Mouse (Mus musculus) spleen, adult 2 months (tissue): ENCODE data around the gene Cdh15. TPM values are rescaled to one million over a fixed set of nuclear protein-coding genes. Genes with fewer than 3 reads are reported as not detected.

Experiments used
- DNase-seq, 2 experiments: peaks; one replicate each; pipeline versions ENCODE4 v3.0.0 to v3.0.0-alpha.2; 2012 to 2021; ENCODE audit warnings: low spot score in 2 of 2, low read depth in 1 of 2
- H3K27ac ChIP-seq: fragments of 200-500 bp; 2 replicates; pipeline ENCODE4 v1.5.1; 2012; ENCODE audit warnings: low read length, inconsistent platforms; ENCODE audit not compliant: insufficient read depth
- H3K27me3 ChIP-seq: fragments of 200-500 bp; 2 replicates; pipeline ENCODE4 v1.6.1; 2012; ENCODE audit warnings: mild to moderate bottlenecking, moderate library complexity, low read length, inconsistent platforms; ENCODE audit not compliant: control insufficient read depth, insufficient read depth
- H3K36me3 ChIP-seq: fragments of 200-500 bp; 2 replicates; pipeline ENCODE4 v1.6.1; 2012; ENCODE audit warnings: mild to moderate bottlenecking, low read length, inconsistent platforms; ENCODE audit not compliant: control insufficient read depth, insufficient read depth
- H3K4me1 ChIP-seq: fragments of 200-500 bp; 2 replicates; pipeline ENCODE4 v1.6.1; 2011; ENCODE audit warnings: inconsistent platforms; ENCODE audit not compliant: control insufficient read depth, insufficient read depth, insufficient read length
- H3K4me3 ChIP-seq: fragments of 200-500 bp; 2 replicates; pipeline ENCODE4 v1.5.1; 2011; ENCODE audit warnings: mild to moderate bottlenecking, inconsistent platforms; ENCODE audit not compliant: insufficient read depth, insufficient read length; ENCODE audit errors: extremely low read depth
- CTCF ChIP-seq: fragments of 200-500 bp; IDR thresholded peaks from 2 replicates; pipeline ENCODE4 v1.5.1; 2011; ENCODE audit warnings: mild to moderate bottlenecking, inconsistent platforms; ENCODE audit not compliant: insufficient read depth, insufficient read length, insufficient replicate concordance; ENCODE audit errors: extremely low read depth
- POLR2A ChIP-seq: fragments of 200-500 bp; IDR thresholded peaks from 2 replicates; pipeline ENCODE4 v1.6.1; 2011; ENCODE audit warnings: low read depth, low read length, inconsistent platforms
- WGBS: fragments of 180-500 bp; shearing (Covaris S2); methylation state at CpG from one replicate; pipeline ENCODE4 v1.1.7; 2018; 5-methylcytosine and 5-hydroxymethylcytosine counted together
- polyA plus RNA-seq: library from polyadenylated mRNA; depleted of rRNA; stranded (reverse); fragments of >200 nt; gene quantifications from 2 replicates; pipeline ENCODE4 v1.2.3, GENCODE M21; 2012

The Cdh15 gene
- polyA plus RNA-seq, 1 experiment = not detected

GRCm38 (mm10) chr8:122811870-122812494 lies 35.8 kb upstream of the Cdh15 start:
- Histone ChIP-seq H3K4me1 (no peaks in the 10 kb centered on the region), H3K4me3 (no peak overlapping the region), H3K27ac (no peak overlapping the region), H3K27me3 (no peaks in the 10 kb centered on the region), H3K36me3 (peaks cover 6% of the 10 kb centered on the region; the same call in 1 of the 2 replicates)
- WGBS = 94% methylated on average over 16 of the region's 16 CpGs
- no peak for DNase-seq
- TF ChIP-seq POLR2A = no peak
- TF ChIP-seq CTCF = no peak

- 82% methylated on average over 14 of the region's 14 CpGs for WGBS
- peak; percentile 30; the same call in 1 of the 2 replicates for TF ChIP-seq CTCF
- no peak for TF ChIP-seq POLR2A
- no peak for DNase-seq
- H3K27me3 ChIP-seq = no peaks in the 10 kb centered on the region
- H3K4me1 ChIP-seq = no peaks in the 10 kb centered on the region
- H3K4me3 ChIP-seq = no peak overlapping the region
- peaks cover 4% of the 10 kb centered on the region; the same call in 1 of the 2 replicates for H3K36me3 ChIP-seq
- no peak overlapping the region for H3K27ac ChIP-seq
Measured at GRCm38 (mm10) chr8:122812610-122813250, 35.0 kb upstream of the Cdh15 start.

GRCm38 (mm10) chr8:122814608-122815007 lies 33.2 kb upstream of the Cdh15 start:
- TF ChIP-seq CTCF (no peak), POLR2A (no peak)
- WGBS = 81% methylated on average over 7 of the region's 7 CpGs
- Histone ChIP-seq H3K27me3 (no peaks in the 10 kb centered on the region), H3K4me3 (no peak overlapping the region), H3K27ac (no peak overlapping the region), H3K36me3 (peaks cover 4% of the 10 kb centered on the region; the same call in 1 of the 2 replicates), H3K4me1 (no peaks in the 10 kb centered on the region)
- no peak for DNase-seq

GRCm38 (mm10) chr8:122816965-122817364 lies 30.8 kb upstream of the Cdh15 start:
- no peak for DNase-seq
- Histone ChIP-seq H3K4me3 (no peak overlapping the region), H3K36me3 (peaks cover 4% of the 10 kb centered on the region; the same call in 1 of the 2 replicates), H3K27ac (no peak overlapping the region), H3K4me1 (no peaks in the 10 kb centered on the region), H3K27me3 (no peaks in the 10 kb centered on the region)
- TF ChIP-seq CTCF = no peak
- WGBS = 83% methylated on average over 6 of the region's 6 CpGs

GRCm38 (mm10) chr8:122817724-122818496 lies 29.9 kb upstream of the Cdh15 start:
- no peaks in the 10 kb centered on the region for H3K27me3 ChIP-seq
- WGBS = 82% methylated on average over 13 of the region's 13 CpGs
- peaks cover 4% of the 10 kb centered on the region; the same call in 1 of the 2 replicates for H3K36me3 ChIP-seq
- H3K27ac ChIP-seq = no peak overlapping the region
- no peaks in the 10 kb centered on the region for H3K4me1 ChIP-seq
- DNase-seq = no peak
- H3K4me3 ChIP-seq = no peak overlapping the region
- TF ChIP-seq CTCF (no peak), POLR2A (no peak)

- DNase-seq = no peak
- Histone ChIP-seq H3K27ac (no peak overlapping the region), H3K4me3 (no peak overlapping the region), H3K36me3 (peaks cover 1% of the 10 kb centered on the region; the same call in 1 of the 2 replicates), H3K27me3 (no peaks in the 10 kb centered on the region), H3K4me1 (no peaks in the 10 kb centered on the region)
- no peak for TF ChIP-seq CTCF
- 88% methylated on average over 11 of the region's 11 CpGs for WGBS
Measured at GRCm38 (mm10) chr8:122819776-122820175, 28.0 kb upstream of the Cdh15 start.
